Mouse (Mus musculus): Measurements from ENCODE around the gene Ssna1.

Ssna1 gene

GRCm38 (mm10) chr2:25271827-25272511 lies at the start of gene Ssna1, which contains the start of gene Anapc2:
Gene Ssna1, minus strand, starts transcription at chr2:25272438.
Gene Anapc2, plus strand, starts transcription at chr2:25272478.
- DNase-seq (ENCODE audit: low read depth, low spot score): peak; percentile 98
- Histone ChIP-seq H3K36me3 (ENCODE audit: control insufficient read depth, insufficient read depth, low read length, poor library complexity, severe bottlenecking) (peaks cover 8% of the 10 kb centered on the region), H3K27me3 (ENCODE audit: control insufficient read depth, insufficient read depth, low read length, poor library complexity, severe bottlenecking) (no peaks in the 10 kb centered on the region)

- Histone ChIP-seq H3K27me3 (ENCODE audit: control insufficient read depth, insufficient read depth, low read length, poor library complexity, severe bottlenecking) (no peaks in the 10 kb centered on the region), H3K36me3 (ENCODE audit: control insufficient read depth, insufficient read depth, low read length, poor library complexity, severe bottlenecking) (no peaks in the 10 kb centered on the region)
Measured at GRCm38 (mm10) chr2:25320084-25320483, 47.8 kb upstream of the Ssna1 start.

GRCm38 (mm10) chr2:25318971-25319773 lies 46.9 kb upstream of the Ssna1 start, which contains the start of gene Grin1:
Gene Grin1, minus strand, starts transcription at chr2:25319187.
- no peaks in the 10 kb centered on the region for H3K36me3 ChIP-seq (ENCODE audit: control insufficient read depth, insufficient read depth, low read length, poor library complexity, severe bottlenecking)
- peak; percentile 69 for DNase-seq (ENCODE audit: low read depth, low spot score)
- no peaks in the 10 kb centered on the region for H3K27me3 ChIP-seq (ENCODE audit: control insufficient read depth, insufficient read depth, low read length, poor library complexity, severe bottlenecking)

More at GRCm38 (mm10) chr2:25320084-25320483, 47.8 kb upstream of the Ssna1 start:
- DNase-seq (ENCODE audit: low read depth, low spot score): no peak

GRCm38 (mm10) chr2:25318119-25318966 lies 46.1 kb upstream of the Ssna1 start:
- no peaks in the 10 kb centered on the region for H3K27me3 ChIP-seq (ENCODE audit: control insufficient read depth, insufficient read depth, low read length, poor library complexity, severe bottlenecking)
- DNase-seq (ENCODE audit: low read depth, low spot score): peak; percentile 17
- no peaks in the 10 kb centered on the region for H3K36me3 ChIP-seq (ENCODE audit: control insufficient read depth, insufficient read depth, low read length, poor library complexity, severe bottlenecking)

GRCm38 (mm10) chr2:25311491-25311891 lies 39.3 kb upstream of the Ssna1 start:
- H3K27me3 ChIP-seq (ENCODE audit: control insufficient read depth, insufficient read depth, low read length, poor library complexity, severe bottlenecking): no peaks in the 10 kb centered on the region
- H3K36me3 ChIP-seq (ENCODE audit: control insufficient read depth, insufficient read depth, low read length, poor library complexity, severe bottlenecking): no peaks in the 10 kb centered on the region
- DNase-seq (ENCODE audit: low read depth, low spot score): no peak

GRCm38 (mm10) chr2:25310969-25311368 lies 38.7 kb upstream of the Ssna1 start:
- H3K27me3 ChIP-seq (ENCODE audit: control insufficient read depth, insufficient read depth, low read length, poor library complexity, severe bottlenecking): no peaks in the 10 kb centered on the region
- no peak for DNase-seq (ENCODE audit: low read depth, low spot score)

GRCm38 (mm10) chr2:25310180-25310579 lies 37.9 kb upstream of the Ssna1 start:
- DNase-seq (ENCODE audit: low read depth, low spot score): no peak
- Histone ChIP-seq H3K27me3 (ENCODE audit: control insufficient read depth, insufficient read depth, low read length, poor library complexity, severe bottlenecking) (no peaks in the 10 kb centered on the region), H3K36me3 (ENCODE audit: control insufficient read depth, insufficient read depth, low read length, poor library complexity, severe bottlenecking) (no peaks in the 10 kb centered on the region)

More at GRCm38 (mm10) chr2:25310969-25311368, 38.7 kb upstream of the Ssna1 start:
- no peaks in the 10 kb centered on the region for H3K36me3 ChIP-seq (ENCODE audit: control insufficient read depth, insufficient read depth, low read length, poor library complexity, severe bottlenecking)

- DNase-seq (ENCODE audit: low read depth, low spot score): no peak
- no peaks in the 10 kb centered on the region for H3K36me3 ChIP-seq (ENCODE audit: control insufficient read depth, insufficient read depth, low read length, poor library complexity, severe bottlenecking)
- H3K27me3 ChIP-seq (ENCODE audit: control insufficient read depth, insufficient read depth, low read length, poor library complexity, severe bottlenecking): no peaks in the 10 kb centered on the region
Measured at GRCm38 (mm10) chr2:25305587-25306359, 33.5 kb upstream of the Ssna1 start.

- peak; percentile 60 for DNase-seq (ENCODE audit: low read depth, low spot score)
- Histone ChIP-seq H3K36me3 (ENCODE audit: control insufficient read depth, insufficient read depth, low read length, poor library complexity, severe bottlenecking) (no peaks in the 10 kb centered on the region), H3K27me3 (ENCODE audit: control insufficient read depth, insufficient read depth, low read length, poor library complexity, severe bottlenecking) (no peaks in the 10 kb centered on the region)
Measured at GRCm38 (mm10) chr2:25304657-25305541, 32.7 kb upstream of the Ssna1 start.

GRCm38 (mm10) chr2:25303931-25304656 lies 31.9 kb upstream of the Ssna1 start:
- no peaks in the 10 kb centered on the region for H3K36me3 ChIP-seq (ENCODE audit: control insufficient read depth, insufficient read depth, low read length, poor library complexity, severe bottlenecking)
- peak; percentile 33 for DNase-seq (ENCODE audit: low read depth, low spot score)
- H3K27me3 ChIP-seq (ENCODE audit: control insufficient read depth, insufficient read depth, low read length, poor library complexity, severe bottlenecking): no peaks in the 10 kb centered on the region

- Histone ChIP-seq H3K27me3 (ENCODE audit: control insufficient read depth, insufficient read depth, low read length, poor library complexity, severe bottlenecking) (no peaks in the 10 kb centered on the region), H3K36me3 (ENCODE audit: control insufficient read depth, insufficient read depth, low read length, poor library complexity, severe bottlenecking) (no peaks in the 10 kb centered on the region)
- no peak for DNase-seq (ENCODE audit: low read depth, low spot score)
Measured at GRCm38 (mm10) chr2:25303452-25303851, 31.2 kb upstream of the Ssna1 start.

- DNase-seq (ENCODE audit: low read depth, low spot score): no peak
- no peaks in the 10 kb centered on the region for H3K36me3 ChIP-seq (ENCODE audit: control insufficient read depth, insufficient read depth, low read length, poor library complexity, severe bottlenecking)
- H3K27me3 ChIP-seq (ENCODE audit: control insufficient read depth, insufficient read depth, low read length, poor library complexity, severe bottlenecking): no peaks in the 10 kb centered on the region
Measured at GRCm38 (mm10) chr2:25298046-25298445, 25.8 kb upstream of the Ssna1 start.

- H3K27me3 ChIP-seq (ENCODE audit: control insufficient read depth, insufficient read depth, low read length, poor library complexity, severe bottlenecking): no peaks in the 10 kb centered on the region
- DNase-seq (ENCODE audit: low read depth, low spot score): no peak
- no peaks in the 10 kb centered on the region for H3K36me3 ChIP-seq (ENCODE audit: control insufficient read depth, insufficient read depth, low read length, poor library complexity, severe bottlenecking)
Measured at GRCm38 (mm10) chr2:25297093-25297492, 24.9 kb upstream of the Ssna1 start.

Measured in splenic B cell, adult 2 months (primary cell).